Mouse (Mus musculus): ENCODE data around the gene Nectin4. TPM values are rescaled to one million over a fixed set of nuclear protein-coding genes. Genes with fewer than 3 reads are reported as not detected.

Nectin4 gene
- total RNA-seq, 2 experiments from 2014 or later: 0.14 to 0.15 TPM

DNA sequence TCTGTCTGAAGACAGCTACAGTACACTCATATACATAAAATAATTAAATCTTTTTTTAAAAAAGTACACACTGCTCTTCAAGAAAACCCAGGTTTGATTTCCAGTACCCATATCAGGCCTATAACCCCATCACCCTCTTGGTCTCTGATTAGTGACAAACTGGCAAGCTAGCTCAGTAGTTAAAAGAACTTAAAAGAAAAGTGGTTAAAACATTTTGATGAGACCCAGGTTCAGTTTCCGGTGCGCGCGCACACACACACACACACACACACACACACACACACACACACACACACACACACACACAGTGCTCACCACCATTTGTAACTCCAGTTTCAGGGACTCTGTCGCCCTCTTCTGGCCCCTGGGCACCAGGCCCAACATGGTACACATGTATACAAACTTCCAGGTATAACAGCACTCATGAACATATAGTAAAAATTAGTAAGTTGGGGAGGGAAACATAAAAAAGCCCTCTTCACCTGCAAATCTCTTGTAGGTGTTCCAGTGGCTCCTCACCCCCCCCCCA, 14.0 kb upstream of the Nectin4 start:
- DNase-seq: no peak
- intact Hi-C loops (cut with DNase I): loop anchor here (2.0 kb wide), 1 partner anchor 33 kb away; no protein-coding TSS in a partner anchor

DNA sequence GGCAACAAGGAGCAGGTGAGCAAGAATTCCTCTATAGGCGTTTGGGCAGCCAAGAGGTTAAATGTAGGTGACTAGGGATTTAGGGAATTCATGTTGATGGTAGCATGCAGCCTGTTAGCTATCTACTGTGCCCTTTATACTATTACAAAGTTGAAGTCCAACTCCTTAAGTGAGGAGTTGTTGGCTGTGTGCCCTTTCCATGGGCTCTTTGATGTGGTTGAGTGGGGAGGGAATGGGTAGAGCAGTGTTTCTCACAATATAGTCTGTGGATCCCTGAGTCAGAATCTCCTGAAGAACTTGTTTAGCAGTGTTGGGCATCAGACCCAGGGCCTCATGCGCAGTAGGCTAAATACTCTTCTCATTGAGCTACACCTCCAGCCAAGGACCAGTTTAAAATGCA, 13.1 kb upstream of the Nectin4 start:
- intact Hi-C loops (cut with DNase I): no loop called here
- no peak for DNase-seq

DNA sequence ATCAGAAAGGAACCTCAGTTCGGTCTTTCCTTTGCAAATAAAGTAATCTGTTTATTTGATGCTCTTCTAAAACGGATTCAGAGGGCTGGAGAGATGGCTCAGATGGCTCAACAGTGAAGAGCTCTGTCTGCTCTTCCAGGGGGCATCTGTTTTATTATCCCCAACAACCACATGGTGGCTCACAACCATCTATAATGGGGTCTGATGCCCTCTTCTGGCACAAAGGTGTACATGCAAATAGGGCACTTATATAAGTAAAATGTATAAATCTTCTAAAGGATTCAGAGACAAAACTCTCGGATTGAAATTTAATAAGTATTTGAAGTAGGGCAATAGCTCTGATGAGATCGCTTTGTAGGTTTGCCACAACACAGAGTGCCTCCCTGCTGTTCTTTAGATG, 11.5 kb upstream of the Nectin4 start:
- DNase-seq: peak in 1 of 2 experiments; percentile 25
- intact Hi-C loops (cut with DNase I): no loop called here

DNA sequence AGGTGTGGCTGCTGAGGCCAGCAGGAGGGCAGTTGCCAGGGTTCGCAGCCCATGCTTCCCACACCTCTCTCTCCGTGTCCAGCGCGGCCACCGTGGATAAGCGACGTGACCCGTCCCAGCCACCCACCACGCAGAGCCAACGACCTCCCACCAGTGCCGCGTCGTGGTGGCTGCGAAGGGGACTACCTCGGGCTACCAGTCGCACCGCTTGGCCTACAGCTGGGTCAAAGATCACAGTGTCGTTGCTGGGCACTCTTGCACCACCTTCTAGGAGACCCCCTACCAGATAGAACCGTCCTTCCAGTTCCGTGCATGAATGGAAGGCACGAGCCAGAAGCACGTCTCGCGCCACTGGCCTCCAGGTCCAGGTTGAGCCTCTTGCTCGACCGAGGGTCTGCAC, 9.6 kb upstream of the Nectin4 start:
- no peak for DNase-seq
- intact Hi-C loops (cut with DNase I): loop anchor here (5.0 kb wide), 1 partner anchor 207 kb away; no protein-coding TSS in a partner anchor

DNA sequence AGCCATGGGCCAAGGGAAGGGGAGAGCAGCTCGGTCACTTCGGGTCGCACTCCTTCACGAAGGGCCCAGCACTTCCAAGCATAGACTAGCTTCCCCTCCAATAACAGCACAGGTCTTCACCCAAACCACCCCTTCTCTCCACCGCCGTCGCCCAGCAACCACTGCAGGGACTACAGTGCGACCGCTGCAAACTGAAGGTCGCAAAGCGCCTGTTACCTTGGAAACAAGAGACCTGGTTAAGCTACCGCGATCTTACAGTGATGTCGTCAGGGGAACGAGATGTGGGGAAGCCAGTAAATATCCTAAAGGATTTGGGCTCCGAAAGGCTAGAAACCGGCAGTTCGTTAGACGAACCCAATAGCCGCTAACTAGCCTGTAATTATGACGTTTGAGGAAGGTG, 9.2 kb upstream of the Nectin4 start, which contains the start of gene Klhdc9:
Klhdc9 (minus strand) TSS at position 143 of the 400 bp plus-strand sequence.
- intact Hi-C loops (cut with DNase I): loop anchor here (1.0 to 5.0 kb wide), 2 partner anchors 119 to 207 kb away; no protein-coding TSS in a partner anchor

GRCm38 (mm10) chr1:171361106-171362103, 8.5 kb upstream of the Nectin4 start:
- intact Hi-C loops (cut with DNase I): loop anchor here (1.0 to 5.0 kb wide), 2 partner anchors 118 to 206 kb away; no protein-coding TSS in a partner anchor
- peak; percentile 72 to 82 for DNase-seq

More for the DNA sequence above, 9.2 kb upstream of the Nectin4 start, which contains the start of gene Klhdc9:
- DNase-seq: peak; percentile 72 to 87

- DNase-seq: no peak
- intact Hi-C loops (cut with DNase I): no loop called here
These were observed 4.0 kb upstream of the Nectin4 start for GRCm38 (mm10) chr1:171365934-171366333.

GRCm38 (mm10) chr1:171372880-171373279, 3.0 kb downstream of the Nectin4 start:
- DNase-seq: no peak
- intact Hi-C loops (cut with DNase I): no loop called here

- intact Hi-C loops (cut with DNase I): no loop called here
- DNase-seq: no peak
These were observed 4.0 kb downstream of the Nectin4 start for GRCm38 (mm10) chr1:171373946-171374345.

GRCm38 (mm10) chr1:171375646-171376097, 5.8 kb downstream of the Nectin4 start:
- intact Hi-C loops (cut with DNase I): no loop called here
- no peak for DNase-seq

GRCm38 (mm10) chr1:171378298-171378697, 8.4 kb downstream of the Nectin4 start:
- DNase-seq: no peak
- intact Hi-C loops (cut with DNase I): no loop called here

- intact Hi-C loops (cut with DNase I): no loop called here
These were observed 10.2 kb downstream of the Nectin4 start for GRCm38 (mm10) chr1:171379935-171380599.

DNA sequence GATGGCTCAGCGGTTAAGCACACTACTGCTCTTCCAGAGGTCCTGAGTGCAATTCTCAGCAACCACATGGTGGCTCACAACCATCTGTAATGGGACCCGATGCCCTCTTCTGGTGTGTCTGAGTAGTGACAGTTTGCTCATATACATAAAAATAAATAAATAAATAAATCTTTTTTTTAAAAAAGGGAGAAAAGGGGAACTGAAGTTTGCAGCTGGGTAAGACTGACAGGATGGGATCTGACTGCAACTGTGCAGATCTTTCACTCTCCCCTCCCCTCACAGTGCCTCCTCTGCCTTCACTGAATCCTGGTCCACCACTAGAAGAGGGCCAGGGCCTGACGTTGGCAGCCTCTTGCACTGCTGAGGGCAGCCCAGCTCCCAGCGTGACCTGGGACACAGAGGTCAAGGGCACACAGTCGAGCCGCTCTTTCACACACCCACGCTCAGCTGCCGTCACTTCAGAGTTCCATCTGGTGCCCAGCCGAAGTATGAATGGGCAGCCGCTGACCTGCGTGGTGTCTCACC, 12.3 kb downstream of the Nectin4 start:
- DNase-seq: no peak
- intact Hi-C loops (cut with DNase I): no loop called here

More at GRCm38 (mm10) chr1:171379935-171380599, 10.2 kb downstream of the Nectin4 start:
- DNase-seq: peak; percentile 79 to 86

DNA sequence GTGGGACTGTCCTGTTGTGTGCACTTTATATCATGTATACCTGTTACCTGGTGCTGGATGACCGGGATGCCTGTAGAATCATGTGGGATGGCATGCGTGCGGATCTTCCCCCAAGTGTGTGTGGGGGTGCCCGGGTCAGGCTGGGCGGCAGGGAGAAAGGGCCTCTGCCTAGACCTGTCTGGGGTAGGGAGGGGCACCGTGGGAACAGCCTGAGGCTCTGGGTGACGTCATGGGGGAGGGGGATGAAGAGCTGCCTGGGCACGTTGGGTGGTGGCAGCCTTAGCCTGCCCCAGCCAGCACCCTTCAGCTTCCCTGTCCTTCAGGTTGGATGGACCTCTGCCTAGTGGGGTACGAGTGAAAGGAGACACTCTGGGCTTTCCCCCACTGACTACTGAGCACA, 14.5 kb downstream of the Nectin4 start:
- no peak for DNase-seq
- intact Hi-C loops (cut with DNase I): no loop called here

GRCm38 (mm10) chr1:171385171-171385570, 15.3 kb downstream of the Nectin4 start:
- DNase-seq: no peak
- intact Hi-C loops (cut with DNase I): no loop called here

DNA sequence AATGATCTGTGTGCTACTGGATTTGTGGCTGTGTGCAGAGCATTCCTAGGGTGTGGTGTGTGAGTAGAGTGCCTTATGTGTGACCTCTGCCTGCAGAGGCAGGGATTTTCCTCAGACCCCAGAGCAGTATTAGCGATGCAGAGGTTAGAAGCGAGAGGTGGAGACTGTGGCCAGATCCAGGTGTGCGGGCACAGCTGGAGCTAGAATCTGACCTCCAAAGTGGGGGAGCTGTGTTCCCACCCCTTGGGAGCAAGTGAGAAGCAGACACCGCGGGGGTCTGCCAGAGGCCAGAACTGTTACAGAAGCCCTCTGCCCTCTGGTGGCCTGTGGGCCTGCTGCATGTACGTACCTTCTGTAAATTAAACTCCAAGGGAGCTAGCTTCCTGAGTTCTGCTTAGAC, 17.2 kb downstream of the Nectin4 start:
- no peak for DNase-seq
- intact Hi-C loops (cut with DNase I): no loop called here

GRCm38 (mm10) chr1:171388376-171389102, 18.6 kb downstream of the Nectin4 start, which contains the start of gene Arhgap30:
Gene Arhgap30 (plus strand): TSS chr1:171388954.
- intact Hi-C loops (cut with DNase I): no loop called here
- peak; percentile 24 to 33 for DNase-seq

DNA sequence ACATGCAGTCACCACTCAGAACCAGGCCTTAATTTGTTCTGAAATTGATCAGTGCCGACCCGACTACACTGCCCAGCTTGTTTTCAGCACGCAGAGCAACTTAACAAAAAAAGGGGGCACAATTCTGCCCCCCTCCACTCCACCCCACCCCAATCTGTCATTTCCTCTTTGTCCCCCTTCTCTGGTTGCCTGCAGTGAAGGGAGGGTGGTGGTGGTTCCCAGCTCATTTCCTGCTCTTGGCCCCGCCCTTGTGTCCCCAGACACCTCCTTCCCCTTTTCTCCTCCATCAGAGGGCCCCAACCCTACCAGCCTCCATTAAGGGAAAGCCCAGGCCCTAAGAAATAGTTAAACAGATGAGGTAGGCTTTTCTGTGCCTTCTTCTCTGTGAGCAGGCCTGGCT, 20.2 kb downstream of the Nectin4 start:
- DNase-seq: peak in 1 of 2 experiments; percentile 25
- intact Hi-C loops (cut with DNase I): no loop called here

DNA sequence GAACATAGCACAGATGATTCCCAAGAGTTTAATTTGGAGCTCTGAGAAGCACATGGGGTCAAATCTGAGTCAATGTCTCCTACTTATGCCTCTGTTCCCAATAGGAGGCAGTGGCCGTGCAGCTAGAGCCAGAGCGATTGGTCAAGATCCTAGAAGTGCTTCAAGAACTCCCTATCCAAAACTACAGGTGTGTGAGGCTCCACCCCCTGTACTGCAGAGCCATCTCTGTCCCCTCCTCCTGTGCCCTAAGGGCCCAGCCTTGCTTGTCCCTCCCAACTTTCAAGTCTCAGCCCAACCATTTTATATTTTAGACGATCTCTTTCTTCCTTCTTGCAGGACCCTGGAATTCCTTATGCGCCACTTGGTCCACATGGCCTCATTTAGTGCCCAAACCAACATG, 31.9 kb downstream of the Nectin4 start:
- DNase-seq: no peak
- intact Hi-C loops (cut with DNase I): no loop called here

GRCm38 (mm10) chr1:171402991-171403390, 33.1 kb downstream of the Nectin4 start:
- intact Hi-C loops (cut with DNase I): no loop called here

More at GRCm38 (mm10) chr1:171402991-171403390, 33.1 kb downstream of the Nectin4 start:
- DNase-seq: no peak

All from heart, postnatal 14 days (tissue).